Mouse (Mus musculus) megakaryocyte, adult 5-6 weeks (primary cell): ENCODE data around the gene Nploc4. TPM values are rescaled to one million over a fixed set of nuclear protein-coding genes. Genes with fewer than 3 reads are reported as not detected.

Experiments
- ATAC-seq: 2 replicates; pipeline ENCODE4 v1.8.0; 2016; ENCODE audit warnings: mild to moderate bottlenecking, inconsistent platforms; ENCODE audit not compliant: poor library complexity, severe bottlenecking
- total RNA-seq, 2 experiments: library from RNA; stranded (forward) in 1 of 2; stranded (reverse) in 1 of 2; fragments of 153-499, 151-499 nt in 1 of 2; fragments of 221-1000, 200-1000 nt in 1 of 2; gene quantifications; 2 replicates each; pipeline versions ENCODE4 v1.2.3 to v1.2.4; 2015 to 2017

Nploc4 gene
- total RNA-seq (2015) (27.5 and 33.6 TPM in 2 replicates), total RNA-seq (2017) (30.8 and 39.5 TPM in 2 replicates)

- ATAC-seq = peak; percentile 95
Observed at GRCm38 (mm10) chr11:120437152-120437856, at the start of gene Nploc4. Gene Nploc4 (minus strand): TSS chr11:120437708.

GRCm38 (mm10) chr11:120485251-120485650 is 47.7 kb upstream of the Nploc4 start:
- ATAC-seq = no peak

GRCm38 (mm10) chr11:120484265-120484981 is 46.9 kb upstream of the Nploc4 start, which contains the start of gene Mrpl12:
Gene Mrpl12 (plus strand): TSS chr11:120484613.
- ATAC-seq = peak; percentile 92

GRCm38 (mm10) chr11:120483448-120483934 is 46.0 kb upstream of the Nploc4 start:
- no peak for ATAC-seq

- no peak for ATAC-seq
Observed at GRCm38 (mm10) chr11:120472052-120472451, 34.5 kb upstream of the Nploc4 start.

GRCm38 (mm10) chr11:120467736-120468092 is 30.2 kb upstream of the Nploc4 start:
- ATAC-seq = no peak

GRCm38 (mm10) chr11:120467051-120467735 is 29.7 kb upstream of the Nploc4 start, which contains the start of gene Arl16:
Gene Arl16 (minus strand): TSS chr11:120467607.
- peak; percentile 98 for ATAC-seq

- ATAC-seq = no peak
Observed at GRCm38 (mm10) chr11:120465521-120465920, 28.0 kb upstream of the Nploc4 start.

GRCm38 (mm10) chr11:120464365-120464764 is 26.9 kb upstream of the Nploc4 start:
- ATAC-seq = no peak

GRCm38 (mm10) chr11:120463536-120463935 is 26.0 kb upstream of the Nploc4 start:
- ATAC-seq = no peak

GRCm38 (mm10) chr11:120458847-120459597 is 21.5 kb upstream of the Nploc4 start:
- ATAC-seq = no peak

GRCm38 (mm10) chr11:120457772-120458751 is 20.6 kb upstream of the Nploc4 start, which contains the start of the genes Oxld1 and Ccdc137:
Gene Oxld1 (minus strand): TSS chr11:120458068.
Gene Ccdc137 (plus strand): TSS chr11:120458115.
- peak; percentile 96 for ATAC-seq

- peak; percentile 34; the same call in 1 of the 2 replicates for ATAC-seq
Observed at GRCm38 (mm10) chr11:120457370-120457769, 19.9 kb upstream of the Nploc4 start.

- ATAC-seq = no peak
Observed at GRCm38 (mm10) chr11:120455413-120455812, 17.9 kb upstream of the Nploc4 start.

GRCm38 (mm10) chr11:120454965-120455364 is 17.5 kb upstream of the Nploc4 start:
- ATAC-seq = no peak

- no peak for ATAC-seq
Observed at GRCm38 (mm10) chr11:120453306-120453705, 15.8 kb upstream of the Nploc4 start, which contains the start of gene Pde6g. Gene Pde6g (minus strand): TSS chr11:120453500.

GRCm38 (mm10) chr11:120452246-120452645 is 14.7 kb upstream of the Nploc4 start:
- ATAC-seq = no peak

GRCm38 (mm10) chr11:120447179-120447578 is 9.7 kb upstream of the Nploc4 start:
- no peak for ATAC-seq

GRCm38 (mm10) chr11:120445475-120445874 is 8.0 kb upstream of the Nploc4 start:
- ATAC-seq = no peak
